Mouse (Mus musculus): ENCODE measurements around the gene Mis12.

GRCm38 (mm10) chr11:71032491-71033162, 13.2 kb downstream of the Mis12 start:
- TF ChIP-seq SRF (IDR thresholded peaks at IDR 0.05; ENCODE audit: control insufficient read depth, insufficient read length, low read depth) (no peak), POLR2A (IDR thresholded peaks at IDR 0.05; ENCODE audit: insufficient read length, low read depth) (no peak), E2F4 (IDR thresholded peaks at IDR 0.05; ENCODE audit: insufficient read depth) (no peak), USF1 (IDR thresholded peaks at IDR 0.05; ENCODE audit: low read depth) (no peak), MYOG (IDR thresholded peaks at IDR 0.05; ENCODE audit: control insufficient read depth in 1 of 3, insufficient read depth in 1 of 3, insufficient read length in 2 of 3, low read depth in 2 of 3) (no peak), CEBPB (IDR thresholded peaks at IDR 0.05; ENCODE audit: insufficient read depth, poor library complexity, severe bottlenecking) (no peak), TCF3 (IDR thresholded peaks at IDR 0.05; ENCODE audit: insufficient read length, low read depth) (no peak), MAX (IDR thresholded peaks at IDR 0.05; ENCODE audit: low read depth) (no peak), REST (IDR thresholded peaks at IDR 0.05; ENCODE audit: insufficient read depth, insufficient read length) (no peak), POLR2AphosphoS2 (IDR thresholded peaks at IDR 0.05; ENCODE audit: insufficient read length, low read depth) (no peak), MYOD1 (IDR thresholded peaks at IDR 0.05; ENCODE audit: control insufficient read depth in 1 of 3, insufficient read length in 2 of 3, low read depth in 2 of 3) (no peak), TCF12 (IDR thresholded peaks at IDR 0.05; ENCODE audit: insufficient read depth, poor library complexity, severe bottlenecking) (no peak)
